Mouse (Mus musculus) kidney, adult 2 months (tissue): ENCODE measurements around the gene Wdr89.

Experiments
- CTCF ChIP-seq: fragments of 200-500 bp; conservative IDR thresholded peaks from 2 replicates; pipeline ENCODE4 v1.5.1; 2011; ENCODE audit warnings: low read depth, mild to moderate bottlenecking, control low read depth, low read length, moderate library complexity, mixed read lengths; ENCODE audit not compliant: insufficient read depth, insufficient read length
- POLR2A ChIP-seq: fragments of 200-500 bp; IDR thresholded peaks from one replicate; pipeline ENCODE4 v1.6.1; 2011; ENCODE audit warnings: low read depth, low read length, control low read depth

DNA sequence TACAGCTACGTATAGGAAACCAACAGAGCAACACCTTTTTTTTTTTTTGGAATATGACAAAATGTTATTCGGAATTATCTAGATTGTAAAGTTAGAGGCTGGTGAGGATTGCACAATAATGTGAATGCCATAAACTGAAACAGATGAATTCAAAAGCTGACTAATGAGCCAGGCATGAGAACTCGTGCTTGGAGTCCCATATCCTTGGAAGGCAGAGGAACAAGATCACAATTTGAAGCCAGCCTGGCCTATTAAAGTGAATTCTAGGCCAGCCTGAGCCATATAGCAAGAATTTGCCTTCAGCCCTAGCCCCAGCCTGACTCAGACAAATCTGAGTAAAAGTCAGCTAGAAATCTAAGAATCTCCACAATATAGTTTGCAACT lies 33.4 kb upstream of the Wdr89 start:
- no peak for TF ChIP-seq POLR2A
- TF ChIP-seq CTCF, result no peak
